Mouse (Mus musculus) megakaryocyte, adult 5-6 weeks (primary cell): ENCODE results near the gene Wdr66. TPM values are rescaled to one million over a fixed set of nuclear protein-coding genes. Genes with fewer than 3 reads are reported as not detected.

ENCODE experiments used
- ATAC-seq: 2 replicates; pipeline ENCODE4 v1.8.0; 2016; ENCODE audit warnings: mild to moderate bottlenecking, inconsistent platforms; ENCODE audit not compliant: poor library complexity, severe bottlenecking
- total RNA-seq, 2 experiments: library from RNA; stranded (forward) in 1 of 2; stranded (reverse) in 1 of 2; fragments of 153-499, 151-499 nt in 1 of 2; fragments of 221-1000, 200-1000 nt in 1 of 2; gene quantifications; 2 replicates each; pipeline versions ENCODE4 v1.2.3 to v1.2.4; 2015 to 2017

The Wdr66 gene
- total RNA-seq, 2 experiments from 2014 or later: 0.29 TPM; not detected in 1

- ATAC-seq: no peak
These were observed 16.9 kb downstream of the Wdr66 start for GRCm38 (mm10) chr5:123268477-123269474.

GRCm38 (mm10) chr5:123270917-123271316 lies 19.0 kb downstream of the Wdr66 start:
- ATAC-seq: no peak

GRCm38 (mm10) chr5:123272927-123273326 lies 21.0 kb downstream of the Wdr66 start:
- no peak for ATAC-seq

GRCm38 (mm10) chr5:123276636-123277341 lies 24.9 kb downstream of the Wdr66 start:
- ATAC-seq: no peak

GRCm38 (mm10) chr5:123277342-123277701 lies 25.4 kb downstream of the Wdr66 start:
- no peak for ATAC-seq

GRCm38 (mm10) chr5:123277704-123278103 lies 25.8 kb downstream of the Wdr66 start:
- ATAC-seq: no peak

GRCm38 (mm10) chr5:123279248-123279647 lies 27.3 kb downstream of the Wdr66 start:
- ATAC-seq: no peak

- no peak for ATAC-seq
These were observed 29.6 kb downstream of the Wdr66 start for GRCm38 (mm10) chr5:123281336-123282136.

GRCm38 (mm10) chr5:123285174-123285573 lies 33.3 kb downstream of the Wdr66 start:
- ATAC-seq: no peak

- no peak for ATAC-seq
These were observed 36.2 kb downstream of the Wdr66 start for GRCm38 (mm10) chr5:123288079-123288478.

GRCm38 (mm10) chr5:123294653-123295052 lies 42.8 kb downstream of the Wdr66 start:
- ATAC-seq: no peak

- ATAC-seq: no peak
These were observed 44.4 kb downstream of the Wdr66 start for GRCm38 (mm10) chr5:123296224-123296806.

- ATAC-seq: no peak
These were observed 45.3 kb downstream of the Wdr66 start for GRCm38 (mm10) chr5:123296972-123297754.

- ATAC-seq: no peak
These were observed 45.9 kb downstream of the Wdr66 start for GRCm38 (mm10) chr5:123297830-123298229.

- no peak for ATAC-seq
These were observed 46.6 kb downstream of the Wdr66 start for GRCm38 (mm10) chr5:123298526-123298925.

GRCm38 (mm10) chr5:123300496-123301034 lies 48.7 kb downstream of the Wdr66 start:
- ATAC-seq: no peak

- no peak for ATAC-seq
These were observed 50.0 kb downstream of the Wdr66 start for GRCm38 (mm10) chr5:123301780-123302521.

GRCm38 (mm10) chr5:123307630-123308282 lies 55.9 kb downstream of the Wdr66 start:
- ATAC-seq: no peak
